Mouse (Mus musculus) ES-E14 (cell line): ENCODE data around the gene Cnot10. TPM values are rescaled to one million over a fixed set of nuclear protein-coding genes. Genes with fewer than 3 reads are reported as not detected.

Source experiments
- DNase-seq: peaks from one replicate; pipeline ENCODE4 v3.0.0-alpha.2; 2013; ENCODE audit warnings: low read depth, low spot score
- H3K27ac ChIP-seq: 2 replicates; pipeline ENCODE4 v1.5.1; 2012; ENCODE audit warnings: low read depth, mild to moderate bottlenecking, low read length, moderate library complexity, mixed read lengths; ENCODE audit not compliant: poor library complexity, insufficient read depth, severe bottlenecking
- H3K36me3 ChIP-seq: 2 replicates; pipeline ENCODE4 v1.6.1; 2012; ENCODE audit warnings: mild to moderate bottlenecking, low read length, moderate library complexity, mixed read lengths; ENCODE audit not compliant: control insufficient read depth, poor library complexity, insufficient read depth, severe bottlenecking
- H3K4me1 ChIP-seq, 2 experiments: fragments of 150-350 bp in 1 of 2; sonication (generic) in 1 of 2; 2 replicates each; pipeline ENCODE4 v1.6.1; 2012; ENCODE audit warnings: low read length in 2 of 2, mild to moderate bottlenecking in 1 of 2, mixed read lengths in 1 of 2; ENCODE audit not compliant: control insufficient read depth in 2 of 2, insufficient read depth in 2 of 2, poor library complexity in 1 of 2
- H3K4me3 ChIP-seq, 2 experiments: fragments of 150-350 bp in 1 of 2; sonication (generic) in 1 of 2; 2 replicates each; pipeline ENCODE4 v1.5.1; 2012; ENCODE audit warnings: low read length in 2 of 2, low read depth in 1 of 2, mild to moderate bottlenecking in 1 of 2, mixed read lengths in 1 of 2; ENCODE audit not compliant: insufficient read depth in 1 of 2, poor library complexity in 1 of 2, severe bottlenecking in 1 of 2
- H3K9ac ChIP-seq: 2 replicates; pipeline ENCODE4 v1.6.1; 2012; ENCODE audit warnings: low read depth, mild to moderate bottlenecking, low read length, mixed read lengths; ENCODE audit not compliant: poor library complexity, insufficient read depth, severe bottlenecking
- H3K9me3 ChIP-seq: fragments of 150-350 bp; sonication (generic); 2 replicates; pipeline ENCODE4 v1.6.1; 2012; ENCODE audit warnings: low read depth, mild to moderate bottlenecking, low read length; ENCODE audit not compliant: control insufficient read depth, insufficient read depth
- CHD2 ChIP-seq: IDR thresholded peaks from 2 replicates; pipeline ENCODE4 v1.6.1; 2014; ENCODE audit warnings: mild to moderate bottlenecking, low read depth, low read length, inconsistent platforms
- HCFC1 ChIP-seq: IDR thresholded peaks from 2 replicates; pipeline ENCODE4 v1.6.1; 2012; ENCODE audit warnings: low read length, inconsistent platforms, borderline replicate concordance; ENCODE audit not compliant: insufficient read depth
- MAFK ChIP-seq: IDR thresholded peaks from 2 replicates; pipeline ENCODE4 v1.6.1; 2014; ENCODE audit warnings: mild to moderate bottlenecking, low read depth, low read length, inconsistent platforms; ENCODE audit not compliant: insufficient read depth
- ZC3H11A ChIP-seq: IDR thresholded peaks from 2 replicates; pipeline ENCODE4 v1.6.1; 2012; ENCODE audit warnings: low read depth, mild to moderate bottlenecking, inconsistent platforms, low read length, borderline replicate concordance
- ZNF384 ChIP-seq: IDR thresholded peaks from 2 replicates; pipeline ENCODE4 v1.6.1; 2012; ENCODE audit warnings: low read depth, low read length, inconsistent platforms
- in situ Hi-C, 2 experiments: fragments of 600-800 bp; cut with MboI; formaldehyde crosslinking; loops; one replicate each; pipeline ENCODE4 v1.15.1; 2025; ENCODE audit warnings: low sequenced_read_pairs in 2 of 2, inconsistent platforms in 1 of 2; ENCODE audit not compliant: unreplicated experiment in 2 of 2
- total RNA-seq: library from RNA; depleted of rRNA; stranded (reverse); fragments of 300-350 nt; gene quantifications from 2 replicates; pipeline ENCODE4 v1.2.3, GENCODE M21; 2012

Gene Cnot10
- total RNA-seq, 1 experiment: 73.0 TPM

DNA sequence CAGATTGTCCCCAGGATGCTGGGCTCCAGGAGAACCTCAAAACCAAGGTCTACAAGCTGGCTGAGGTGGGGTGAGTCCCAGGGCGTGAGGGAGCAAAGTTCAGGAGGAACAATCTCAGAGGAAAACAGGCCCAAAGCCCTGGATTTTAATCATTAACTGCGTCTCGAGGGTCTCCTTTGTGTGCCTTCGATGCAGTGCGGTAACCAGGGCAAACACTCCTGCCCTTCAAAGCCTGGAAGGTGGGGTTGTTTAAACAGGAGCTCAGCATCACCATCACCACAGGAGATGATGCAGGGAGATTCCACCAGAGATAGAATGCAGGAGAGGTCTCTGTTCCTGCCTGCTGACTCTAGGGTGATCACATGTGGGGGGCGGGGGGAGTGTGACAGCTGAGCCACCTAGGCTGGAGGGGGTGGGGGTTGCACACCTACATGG lies 92.3 kb downstream of the Cnot10 start:
- Histone ChIP-seq H3K9me3 (no peaks in the 10 kb centered on the region), H3K4me3 (peak overlapping the region in 1 of 2 experiments; percentile 33; a peak in 1 of 4 replicates), H3K27ac (peak overlapping the region; percentile 66), H3K4me1 (peaks cover 21 to 40% of the 10 kb centered on the region in 2 experiments), H3K9ac (peak overlapping the region; percentile 21; the same call in 1 of the 2 replicates), H3K36me3 (peaks cover 31% of the 10 kb centered on the region)
- DNase-seq: no peak
- TF ChIP-seq ZNF384 (no peak), MAFK (no peak), ZC3H11A (no peak)
- in situ Hi-C loops: no loop called here

DNA sequence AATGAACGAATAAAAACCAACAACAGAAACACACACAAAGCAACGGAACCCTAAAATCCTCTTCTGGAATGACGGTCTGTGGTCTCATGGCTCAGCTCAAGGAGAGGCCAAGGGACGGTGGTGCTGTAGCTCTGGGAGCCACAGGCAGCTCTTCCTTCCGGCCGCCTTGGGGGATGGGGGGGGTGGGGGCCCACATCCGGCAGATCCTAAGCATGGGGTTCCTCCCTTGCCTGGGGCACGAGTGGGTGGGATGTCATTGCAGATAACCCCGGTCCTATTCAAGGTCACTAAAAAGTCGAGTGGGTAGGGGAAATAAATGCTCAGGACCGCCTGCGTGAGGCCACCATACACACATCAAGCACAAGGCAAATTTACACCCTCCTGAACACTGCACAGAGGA lies 93.2 kb downstream of the Cnot10 start:
- H3K9me3 ChIP-seq: no peaks in the 10 kb centered on the region
- no peak for TF ChIP-seq CHD2
- DNase-seq: no peak
- peak overlapping the region; percentile 13 to 17; a peak in 3 of 4 replicates for H3K4me3 ChIP-seq
- in situ Hi-C loops: no loop called here
- H3K9ac ChIP-seq: peak overlapping the region; percentile 7; the same call in 1 of the 2 replicates
- H3K27ac ChIP-seq: peak overlapping the region; percentile 66; the same call in 1 of the 2 replicates
- peaks cover 24 to 43% of the 10 kb centered on the region in 2 experiments for H3K4me1 ChIP-seq
- peaks cover 30% of the 10 kb centered on the region for H3K36me3 ChIP-seq

DNA sequence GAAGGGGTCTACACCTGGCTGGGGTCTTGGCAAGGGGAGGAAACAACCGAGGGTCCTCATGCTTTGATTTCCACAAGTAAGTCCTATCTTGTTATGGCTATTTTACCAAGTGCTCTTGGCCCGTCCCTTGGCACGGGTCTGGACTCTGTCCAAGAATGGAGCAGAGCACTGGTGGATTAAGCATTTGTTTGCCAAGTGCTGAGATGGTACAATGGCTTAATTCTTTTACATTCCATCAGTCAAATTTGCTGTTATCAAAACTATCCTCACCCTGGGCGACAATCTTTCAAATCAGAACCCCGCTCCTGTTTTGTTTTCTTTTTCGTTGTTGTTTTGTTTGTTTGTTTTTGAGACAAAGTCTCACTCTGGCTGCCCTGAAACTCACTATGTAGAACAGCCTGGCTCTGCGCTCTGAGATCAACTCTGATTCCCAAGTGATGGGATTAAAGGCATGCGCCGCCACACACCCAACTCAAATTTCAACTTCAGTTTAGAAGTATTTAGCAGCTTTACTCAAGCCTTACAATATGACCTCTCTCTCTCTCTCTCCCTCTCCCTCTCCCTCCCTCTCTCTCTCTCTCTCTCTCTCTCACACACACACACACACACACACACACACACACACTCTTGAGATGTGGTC lies 95.1 kb downstream of the Cnot10 start:
- peaks cover 22 to 52% of the 10 kb centered on the region in 2 experiments for H3K4me1 ChIP-seq
- no peak overlapping the region for H3K27ac ChIP-seq
- H3K9me3 ChIP-seq: no peaks in the 10 kb centered on the region
- no peak overlapping the region for H3K9ac ChIP-seq
- DNase-seq: no peak
- TF ChIP-seq ZC3H11A (no peak), MAFK (no peak), HCFC1 (no peak), ZNF384 (no peak), CHD2 (no peak)
- peaks cover 32% of the 10 kb centered on the region for H3K36me3 ChIP-seq
- in situ Hi-C loops: no loop called here
- 0 out of 4 replicates have a peak overlapping the region, but pooled peaks of 1 of the 2 experiments have one; percentile 4 for H3K4me3 ChIP-seq

GRCm38 (mm10) chr9:114543882-114544753 lies 95.9 kb downstream of the Cnot10 start:
- Histone ChIP-seq H3K27ac (no peak overlapping the region), H3K36me3 (peaks cover 34% of the 10 kb centered on the region), H3K4me3 (peak overlapping the region in 1 of 2 experiments; percentile 4; a peak in 2 of 4 replicates), H3K9ac (peak overlapping the region; percentile 23; the same call in 1 of the 2 replicates), H3K4me1 (peaks cover 22 to 56% of the 10 kb centered on the region in 2 experiments), H3K9me3 (no peaks in the 10 kb centered on the region)
- in situ Hi-C loops: no loop called here
- TF ChIP-seq ZC3H11A (no peak), MAFK (no peak), CHD2 (no peak)
- DNase-seq: no peak
